Mouse (Mus musculus) forebrain, embryonic 14.5 days (tissue): ENCODE results near the gene Iffo2. TPM values are rescaled to one million over a fixed set of nuclear protein-coding genes. Genes with fewer than 3 reads are reported as not detected.

ENCODE experiments used
- ATAC-seq: fragments of 200-750 bp; cut with Nextera tagmentation; 2 replicates; pipeline ENCODE4 v1.8.0; 2017; ENCODE audit warnings: mild to moderate bottlenecking, moderate library complexity
- DNase-seq: peaks from one replicate; pipeline ENCODE4 v3.0.0-alpha.2; 2015; ENCODE audit warnings: low spot score
- H3K27ac ChIP-seq: fragments of 300-500 bp; sonication (generic); 2 replicates; pipeline ENCODE4 v1.5.1; 2014; ENCODE audit warnings: low read depth, mild to moderate bottlenecking, control low read depth, low read length, moderate library complexity
- H3K27me3 ChIP-seq: fragments of 300-500 bp; sonication (generic); replicated peaks from 2 replicates; pipeline ENCODE4 v1.6.1; 2014; ENCODE audit warnings: low read length, control low read depth, mixed read lengths; ENCODE audit not compliant: control insufficient read depth, insufficient read depth
- H3K36me3 ChIP-seq: fragments of 300-500 bp; sonication (generic); 2 replicates; pipeline ENCODE4 v1.6.1; 2014; ENCODE audit warnings: low read length, control low read depth; ENCODE audit not compliant: control insufficient read depth, insufficient read depth
- H3K4me1 ChIP-seq: fragments of 300-500 bp; sonication (generic); 2 replicates; pipeline ENCODE4 v1.6.1; 2014; ENCODE audit warnings: antibody characterized with exemption, low read length, control low read depth; ENCODE audit not compliant: control insufficient read depth, insufficient read depth
- H3K4me2 ChIP-seq: fragments of 300-500 bp; sonication (generic); 2 replicates; pipeline ENCODE4 v1.6.1; 2014; ENCODE audit warnings: mild to moderate bottlenecking, control low read depth, low read length
- H3K4me3 ChIP-seq: fragments of 300-500 bp; sonication (generic); 2 replicates; pipeline ENCODE4 v1.5.1; 2014; ENCODE audit warnings: low read depth, low read length, control low read depth
- H3K9ac ChIP-seq: fragments of 300-500 bp; sonication (generic); 2 replicates; pipeline ENCODE4 v1.6.1; 2014; ENCODE audit warnings: mild to moderate bottlenecking, low read length, control low read depth, moderate library complexity
- H3K9me3 ChIP-seq: fragments of 300-500 bp; sonication (generic); replicated peaks from 2 replicates; pipeline ENCODE4 v1.6.1; 2016; ENCODE audit warnings: low read length, control low read depth, mixed read lengths; ENCODE audit not compliant: control insufficient read depth
- WGBS: fragments of 180-500 bp; shearing (Covaris S2); extraction: QIAGEN DNeasy Blood & Tissue Kit; methylation state at CpG from one replicate; pipeline ENCODE4 v1.1.7; 2014; 5-methylcytosine and 5-hydroxymethylcytosine counted together
- polyA plus RNA-seq: library from polyadenylated mRNA; unstranded; fragments of >200 nt; fragmentation: Nextera tagmentation; extraction: Ambion mirVana; gene quantifications from 2 replicates; pipeline ENCODE4 v1.2.1, GENCODE M21; 2014

The Iffo2 gene
- polyA plus RNA-seq, 1 experiment from 2014 or later = 3.1 TPM

DNA sequence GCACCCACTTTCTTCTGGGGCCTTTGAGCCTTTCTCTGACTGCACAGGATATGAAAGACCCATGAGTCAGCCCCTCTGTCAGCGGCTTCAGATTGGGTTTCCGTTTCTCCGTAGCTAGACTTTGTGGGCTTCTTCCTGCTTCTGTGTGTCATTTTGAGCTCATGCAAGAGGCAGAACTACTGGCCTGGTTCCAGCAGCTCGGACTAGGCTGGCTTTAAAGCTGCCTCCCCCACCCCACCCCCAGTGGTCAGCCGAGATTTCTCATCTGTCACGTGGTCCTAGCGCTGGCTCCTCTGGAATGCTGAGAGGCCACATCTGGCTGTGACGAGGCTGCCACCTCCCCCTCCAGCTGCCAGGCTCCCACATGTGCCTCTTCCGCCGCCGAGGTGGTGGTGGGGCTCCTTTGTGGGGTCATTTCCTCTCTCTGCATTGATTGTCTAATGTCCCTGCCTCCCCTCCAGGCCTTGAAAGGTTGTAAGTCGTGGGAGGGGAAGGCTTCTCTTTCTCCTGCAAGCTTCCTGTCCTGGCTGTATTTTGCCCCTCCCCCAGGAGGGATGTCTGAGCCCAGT, 68.7 kb downstream of the Iffo2 start:
- Histone ChIP-seq H3K9ac (peak overlapping the region; percentile 41; the same call in 1 of the 2 replicates), H3K27me3 (no peaks in the 10 kb centered on the region), H3K4me3 (no peak overlapping the region), H3K36me3 (no peaks in the 10 kb centered on the region), H3K27ac (peak overlapping the region; percentile 63), H3K4me1 (peaks cover 32% of the 10 kb centered on the region), H3K4me2 (peak overlapping the region; percentile 21), H3K9me3 (no peaks in the 10 kb centered on the region)
- DNase-seq = peak; percentile 75
- 4% methylated on average over 12 of the region's 12 CpGs for WGBS
- ATAC-seq = peak; percentile 58

GRCm38 (mm10) chr4:139601519-139602356, 71.4 kb downstream of the Iffo2 start:
- H3K36me3 ChIP-seq = no peaks in the 10 kb centered on the region
- no peak overlapping the region for H3K4me3 ChIP-seq
- no peak overlapping the region for H3K4me2 ChIP-seq
- WGBS = 79% methylated on average over 7 of the region's 7 CpGs
- H3K4me1 ChIP-seq = peaks cover 25% of the 10 kb centered on the region
- H3K9me3 ChIP-seq = no peaks in the 10 kb centered on the region
- DNase-seq (no peak), ATAC-seq (no peak)
- no peak overlapping the region for H3K9ac ChIP-seq
- no peak overlapping the region for H3K27ac ChIP-seq
- no peaks in the 10 kb centered on the region for H3K27me3 ChIP-seq

- no peak within 1 kb of the TSS for H3K27ac ChIP-seq
- ATAC-seq = no peak
- 53% methylated on average over 14 of the region's 14 CpGs for WGBS
These were observed 72.3 kb downstream of the Iffo2 start, which contains the start of gene Gm21969 for GRCm38 (mm10) chr4:139602357-139603244. TSS of gene Gm21969 (plus strand) at chr4:139603186.

GRCm38 (mm10) chr4:139605216-139605615, 74.9 kb downstream of the Iffo2 start:
- Histone ChIP-seq H3K9ac (no peak overlapping the region), H3K4me2 (no peak overlapping the region), H3K36me3 (no peaks in the 10 kb centered on the region), H3K9me3 (no peaks in the 10 kb centered on the region), H3K27me3 (no peaks in the 10 kb centered on the region), H3K4me1 (no peaks in the 10 kb centered on the region), H3K4me3 (no peak overlapping the region), H3K27ac (no peak overlapping the region)
- WGBS = 91% methylated on average over 11 of the region's 11 CpGs
- DNase-seq = no peak
- ATAC-seq = no peak

More at GRCm38 (mm10) chr4:139602357-139603244, 72.3 kb downstream of the Iffo2 start, which contains the start of gene Gm21969:
- Histone ChIP-seq H3K4me3 (no peak within 1 kb of the TSS), H3K36me3 (no peaks in the 10 kb centered on the region), H3K27me3 (no peaks in the 10 kb centered on the region), H3K4me1 (peaks cover 16% of the 10 kb centered on the region), H3K9ac (no peak within 1 kb of the TSS), H3K9me3 (no peaks in the 10 kb centered on the region), H3K4me2 (no peak within 1 kb of the TSS)
- DNase-seq = no peak

- Histone ChIP-seq H3K4me1 (no peaks in the 10 kb centered on the region), H3K36me3 (no peaks in the 10 kb centered on the region), H3K9ac (no peak overlapping the region), H3K4me3 (no peak overlapping the region), H3K27me3 (no peaks in the 10 kb centered on the region), H3K9me3 (no peaks in the 10 kb centered on the region), H3K27ac (no peak overlapping the region), H3K4me2 (no peak overlapping the region)
- no peak for ATAC-seq
- DNase-seq = no peak
- 96% methylated on average over 5 of the region's 5 CpGs for WGBS
These were observed 76.4 kb downstream of the Iffo2 start for GRCm38 (mm10) chr4:139606732-139607131.

DNA sequence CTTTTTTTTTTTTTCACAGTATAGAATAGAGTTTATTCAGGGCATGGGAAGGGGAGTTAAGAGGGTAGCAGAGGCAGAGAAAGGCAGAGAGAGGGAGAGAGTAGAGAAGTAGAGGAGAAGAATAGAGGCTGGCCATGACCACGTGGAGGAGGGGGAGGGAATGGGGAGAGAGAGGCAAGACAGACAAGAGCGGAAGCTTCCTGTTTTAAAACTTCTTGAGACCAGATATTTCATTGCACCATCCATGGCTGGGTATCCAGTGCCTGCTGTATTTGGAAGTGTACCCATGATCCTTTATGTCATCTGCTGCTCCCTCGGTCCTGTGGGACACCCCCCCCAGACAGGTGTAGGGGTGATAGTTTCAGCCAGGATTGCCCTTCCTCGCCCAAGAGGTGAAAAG, 78.6 kb downstream of the Iffo2 start:
- 63% methylated on average over 4 of the region's 4 CpGs for WGBS
- no peak for ATAC-seq

DNA sequence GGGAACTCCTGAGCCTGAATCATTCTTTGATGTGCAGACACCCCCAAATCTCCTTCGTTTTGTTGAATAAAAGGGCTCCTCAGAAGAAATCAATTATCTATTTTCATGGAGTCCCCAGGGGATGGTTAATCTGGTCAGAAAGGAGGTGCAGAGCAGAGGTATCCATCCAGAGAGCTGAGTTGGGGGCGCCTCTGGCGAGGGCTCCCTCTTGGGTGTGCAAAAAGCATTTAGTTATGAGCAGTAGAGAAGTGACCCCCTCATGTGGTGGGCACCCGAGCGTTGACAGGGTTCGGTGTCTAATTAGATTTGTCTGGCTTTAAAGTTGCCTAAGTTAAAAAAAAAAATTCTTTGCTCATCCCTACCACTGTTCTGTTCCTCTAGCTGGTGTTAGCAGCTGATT, 80.6 kb downstream of the Iffo2 start:
- no peaks in the 10 kb centered on the region; the same call in 1 of the 2 replicates for H3K9me3 ChIP-seq
- no peak overlapping the region for H3K4me3 ChIP-seq
- ATAC-seq = no peak
- peaks cover 1% of the 10 kb centered on the region; the same call in 1 of the 2 replicates for H3K4me1 ChIP-seq
- 42% methylated on average over 6 of the region's 6 CpGs for WGBS
- 0 out of 2 replicates have a peak, but pooled peaks cover 11% of the 10 kb centered on the region for H3K36me3 ChIP-seq
- H3K4me2 ChIP-seq = no peak overlapping the region
- DNase-seq = peak; percentile 25
- H3K27me3 ChIP-seq = no peaks in the 10 kb centered on the region
- H3K27ac ChIP-seq = no peak overlapping the region
- H3K9ac ChIP-seq = no peak overlapping the region

More for the DNA sequence above, 78.6 kb downstream of the Iffo2 start:
- no peak overlapping the region for H3K4me3 ChIP-seq
- H3K27me3 ChIP-seq = no peaks in the 10 kb centered on the region
- no peak overlapping the region for H3K27ac ChIP-seq
- no peak overlapping the region for H3K4me2 ChIP-seq
- 0 out of 2 replicates have a peak, but pooled peaks cover 5% of the 10 kb centered on the region for H3K36me3 ChIP-seq
- no peaks in the 10 kb centered on the region; the same call in 1 of the 2 replicates for H3K9me3 ChIP-seq
- no peak overlapping the region for H3K9ac ChIP-seq
- no peaks in the 10 kb centered on the region for H3K4me1 ChIP-seq
- no peak for DNase-seq

DNA sequence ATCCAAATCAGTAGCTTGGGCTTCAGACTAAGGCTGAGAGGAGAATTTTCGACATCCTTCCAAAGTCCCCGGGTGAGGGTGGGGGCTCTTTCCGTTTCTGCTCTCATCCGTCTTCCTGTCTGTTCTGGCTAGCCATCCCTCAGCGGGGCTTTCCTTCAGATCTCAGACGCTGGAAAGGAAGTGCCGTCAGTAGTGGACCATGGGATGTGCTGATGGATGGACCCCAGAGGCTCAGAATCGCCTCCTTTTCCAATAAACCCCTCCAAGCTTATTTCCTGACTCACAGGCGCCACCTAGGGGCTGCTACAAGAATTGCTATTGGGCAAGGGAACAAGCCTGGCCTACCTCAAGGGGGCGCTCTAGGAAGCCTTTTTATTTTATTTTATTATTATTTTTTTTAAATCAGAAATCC, 81.2 kb downstream of the Iffo2 start:
- Histone ChIP-seq H3K27ac (no peak overlapping the region; the same call in 1 of the 2 replicates), H3K4me1 (peaks cover 3% of the 10 kb centered on the region; the same call in 1 of the 2 replicates), H3K4me3 (no peak overlapping the region), H3K9me3 (no peaks in the 10 kb centered on the region; the same call in 1 of the 2 replicates), H3K9ac (no peak overlapping the region; the same call in 1 of the 2 replicates), H3K4me2 (peak overlapping the region; percentile 37), H3K27me3 (no peaks in the 10 kb centered on the region), H3K36me3 (0 out of 2 replicates have a peak, but pooled peaks cover 11% of the 10 kb centered on the region)
- WGBS = 4% methylated on average over 10 of the region's 10 CpGs
- ATAC-seq = no peak; the same call in 1 of the 2 replicates
- DNase-seq = peak; percentile 86
